Mouse (Mus musculus): ENCODE measurements around the gene BC034090.

- TF ChIP-seq CTCF (IDR thresholded peaks at IDR 0.05; ENCODE audit: insufficient read depth, low read depth, low read length) (no peak), POLR2A (IDR thresholded peaks at IDR 0.05; ENCODE audit: insufficient read depth, low read depth, low read length) (no peak)
These were observed 11.5 kb downstream of the BC034090 start for GRCm38 (mm10) chr1:155232786-155233185.

All from olfactory bulb, adult 2 months (tissue).